Mouse (Mus musculus): ENCODE measurements around the gene Cd80. TPM values are rescaled to one million over a fixed set of nuclear protein-coding genes. Genes with fewer than 3 reads are reported as not detected.
"Not testable (repeated sequence)": the region's sequence is repeated elsewhere in the genome, so short reads cannot be mapped to it uniquely, and the experiment has no call there.

Gene Cd80
- polyA plus RNA-seq (2015; fragmentation: Nextera tagmentation; extraction: Ambion mirVana), result 0.72 and 0.82 TPM in 2 replicates

GRCm38 (mm10) chr16:38455511-38456418, at the start of gene Cd80:
Cd80 (plus strand) TSS chr16:38455561.
- no peak for DNase-seq (ENCODE audit: low spot score)

GRCm38 (mm10) chr16:38406293-38406692, 49.1 kb upstream of the Cd80 start:
- DNase-seq (ENCODE audit: low spot score), result no peak

DNA sequence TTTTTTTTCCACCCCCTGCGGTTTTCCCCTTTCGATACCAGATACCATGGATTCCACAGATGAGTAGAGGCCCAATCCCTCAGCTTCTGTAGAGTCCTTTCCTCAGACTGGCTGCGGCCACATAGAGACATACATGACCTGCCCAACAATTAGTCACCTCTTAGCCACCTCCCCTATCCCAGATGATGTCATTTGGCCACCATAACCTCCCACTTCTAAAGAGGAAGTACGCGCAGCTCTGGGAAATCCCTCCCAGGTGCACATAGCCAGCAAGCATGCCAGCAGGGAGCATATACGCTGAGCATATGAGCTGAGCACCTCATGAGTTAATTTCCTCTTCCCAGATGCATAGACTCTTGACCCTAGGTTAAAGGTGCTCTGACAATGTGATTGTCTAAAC, 48.7 kb upstream of the Cd80 start:
- no peak for DNase-seq (ENCODE audit: low spot score)

GRCm38 (mm10) chr16:38407584-38407983, 47.8 kb upstream of the Cd80 start:
- DNase-seq (ENCODE audit: low spot score), result no peak

- DNase-seq (ENCODE audit: low spot score), result no peak
These were observed 46.9 kb upstream of the Cd80 start for GRCm38 (mm10) chr16:38408416-38408815.

DNA sequence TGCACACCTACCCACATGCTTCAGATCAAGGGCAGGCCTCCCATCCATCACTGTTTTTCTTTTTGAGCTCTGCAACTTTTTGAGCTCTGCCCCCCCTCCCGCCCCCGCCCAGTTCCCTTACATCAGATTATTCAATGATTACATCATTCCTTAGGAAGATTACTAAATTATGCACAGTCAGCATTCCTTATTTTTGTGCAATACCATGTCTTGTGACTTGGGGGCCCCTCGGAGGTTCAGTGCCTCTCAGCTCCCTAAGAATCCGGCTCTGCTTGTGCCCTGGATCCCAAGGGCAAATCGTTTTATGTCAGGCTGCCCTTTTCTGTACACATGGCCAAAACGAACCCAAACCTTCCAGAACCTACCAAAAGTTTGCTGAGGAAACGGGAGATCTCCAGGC, 40.4 kb upstream of the Cd80 start:
- no peak for DNase-seq (ENCODE audit: low spot score)

GRCm38 (mm10) chr16:38425374-38425773, 30.0 kb upstream of the Cd80 start:
- no peak for DNase-seq (ENCODE audit: low spot score)

DNA sequence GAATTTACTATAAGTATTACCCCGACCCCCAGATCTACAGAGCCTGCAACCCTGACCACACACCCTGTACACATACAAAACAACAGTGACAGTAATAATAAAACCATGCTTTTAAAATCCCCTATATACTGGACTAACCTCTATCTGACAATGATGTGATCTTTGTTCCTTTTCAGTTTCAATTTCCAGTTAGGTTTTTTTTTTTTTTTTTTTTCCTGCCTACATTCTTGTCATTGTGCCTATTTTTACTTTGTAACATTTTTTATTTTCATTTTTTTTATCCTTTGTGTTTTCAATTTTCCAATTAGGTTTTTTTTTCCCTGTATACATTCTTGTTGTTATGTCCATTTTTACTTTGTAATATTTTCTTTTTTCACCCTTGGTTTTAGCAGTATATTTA, 29.6 kb upstream of the Cd80 start:
- DNase-seq (ENCODE audit: low spot score), result no peak

- DNase-seq (ENCODE audit: low spot score), result no peak
These were observed 23.7 kb upstream of the Cd80 start for GRCm38 (mm10) chr16:38431446-38432185.

DNA sequence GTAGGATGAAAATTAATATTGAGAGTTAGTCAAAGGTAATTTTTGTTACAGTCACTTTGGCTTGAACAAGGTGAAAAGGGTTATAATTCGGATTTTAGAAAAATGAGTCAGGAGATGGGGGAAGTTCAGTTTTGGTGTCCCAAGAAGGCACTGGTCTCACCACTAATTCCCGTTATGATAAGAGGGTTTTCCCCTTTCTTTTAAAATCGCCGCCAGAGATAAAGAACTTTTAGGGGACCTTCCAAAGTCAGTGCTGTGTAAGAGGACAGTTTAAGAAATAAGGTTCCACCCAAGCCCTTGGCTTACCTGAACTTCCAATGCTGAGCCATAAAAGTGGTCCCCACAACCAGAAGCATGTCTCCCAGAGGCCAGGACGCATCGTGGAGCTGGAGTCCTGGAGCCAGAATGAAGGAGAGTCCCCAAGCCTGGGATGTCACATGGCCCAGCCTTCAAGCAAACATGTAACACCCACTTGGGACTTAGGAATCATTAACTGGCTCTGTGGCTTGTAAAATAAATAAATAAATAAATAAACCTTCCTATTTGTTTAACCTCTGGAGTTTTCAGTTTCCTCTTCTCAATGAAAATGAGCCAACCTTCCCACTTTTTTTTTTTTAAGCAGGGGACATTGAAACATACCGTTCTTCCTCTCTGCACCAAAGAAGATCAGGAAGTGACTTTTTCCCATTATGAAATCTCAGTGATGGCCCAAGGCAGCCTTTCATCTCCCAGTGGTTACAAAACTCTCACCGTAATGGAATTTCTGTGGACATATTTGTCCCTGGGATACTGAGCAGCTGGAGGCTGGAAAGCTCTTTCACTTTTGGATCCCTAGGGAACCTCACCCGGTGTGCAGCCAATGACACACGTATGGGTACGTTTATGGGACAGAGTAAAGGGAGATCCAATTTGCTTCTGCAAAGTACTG, 22.6 kb upstream of the Cd80 start, which contains the start of gene Pla1a:
Gene Pla1a, minus strand, starts transcription at position 648 of the 928 bp plus-strand sequence.
- no peak for DNase-seq (ENCODE audit: low spot score)

DNA sequence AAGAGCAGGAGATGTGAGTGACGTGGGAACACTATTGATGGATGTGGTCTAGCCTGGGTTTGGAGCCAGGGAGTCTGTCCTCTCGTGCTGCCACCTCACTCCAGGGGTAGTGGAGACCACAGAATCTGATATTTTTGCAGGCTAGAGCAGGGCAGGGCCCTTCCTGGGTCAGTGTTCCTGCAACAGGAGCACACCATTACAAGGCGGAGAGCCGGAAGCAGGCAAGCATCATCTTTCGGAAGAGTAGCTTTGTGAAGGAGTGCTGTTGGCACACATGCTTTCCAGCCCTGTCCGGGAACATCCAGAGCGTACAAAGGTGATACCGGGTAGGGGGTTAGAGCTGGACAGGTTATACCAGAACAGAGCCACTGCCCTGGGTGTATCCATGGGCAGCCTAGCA, 21.8 kb upstream of the Cd80 start:
- DNase-seq (ENCODE audit: low spot score), result no peak

- no peak for DNase-seq (ENCODE audit: low spot score)
These were observed 21.0 kb upstream of the Cd80 start for GRCm38 (mm10) chr16:38434295-38434795.

DNA sequence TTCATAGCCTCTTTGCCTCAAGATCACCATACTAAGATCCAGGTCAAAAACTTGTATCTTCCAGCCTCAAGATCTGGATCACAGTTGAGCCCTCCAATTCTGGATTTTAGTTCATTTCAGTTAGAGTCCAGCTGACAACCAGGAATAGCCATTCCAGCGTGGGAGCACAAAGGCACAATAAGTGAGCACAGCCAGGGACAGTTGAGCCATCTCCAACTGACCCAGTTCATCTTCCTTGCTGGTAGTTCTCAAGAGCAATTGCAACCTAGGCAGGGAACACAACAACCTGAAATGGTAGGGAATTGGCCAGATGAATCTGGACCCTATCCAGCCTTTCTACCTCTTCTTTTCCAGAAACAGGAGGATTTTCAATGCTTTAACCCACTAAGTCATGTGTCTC, 16.2 kb upstream of the Cd80 start:
- DNase-seq (ENCODE audit: low spot score), result no peak

DNA sequence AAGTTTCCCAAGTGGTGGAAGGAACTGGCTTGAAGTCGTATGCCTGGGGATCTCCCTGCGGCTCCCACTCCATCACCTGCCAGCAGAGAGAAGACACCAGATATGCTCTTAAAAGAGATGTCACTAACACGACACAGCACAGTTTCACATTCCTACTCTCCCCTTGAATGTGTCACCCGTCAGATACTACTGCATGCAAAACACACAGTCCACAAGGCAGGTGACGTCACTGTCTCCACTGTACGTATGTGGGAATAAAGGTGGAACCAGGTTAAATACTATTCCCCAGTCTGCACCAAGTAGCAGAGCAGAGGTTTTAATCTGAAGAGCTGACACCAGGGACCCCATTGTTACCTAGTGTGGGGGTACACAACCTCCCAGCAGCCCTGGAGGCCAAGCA, 15.0 kb upstream of the Cd80 start:
- no peak for DNase-seq (ENCODE audit: low spot score)

GRCm38 (mm10) chr16:38441611-38442010, 13.8 kb upstream of the Cd80 start:
- no peak for DNase-seq (ENCODE audit: low spot score)

- no peak for DNase-seq (ENCODE audit: low spot score)
These were observed 13.1 kb upstream of the Cd80 start for GRCm38 (mm10) chr16:38442216-38442615.

DNA sequence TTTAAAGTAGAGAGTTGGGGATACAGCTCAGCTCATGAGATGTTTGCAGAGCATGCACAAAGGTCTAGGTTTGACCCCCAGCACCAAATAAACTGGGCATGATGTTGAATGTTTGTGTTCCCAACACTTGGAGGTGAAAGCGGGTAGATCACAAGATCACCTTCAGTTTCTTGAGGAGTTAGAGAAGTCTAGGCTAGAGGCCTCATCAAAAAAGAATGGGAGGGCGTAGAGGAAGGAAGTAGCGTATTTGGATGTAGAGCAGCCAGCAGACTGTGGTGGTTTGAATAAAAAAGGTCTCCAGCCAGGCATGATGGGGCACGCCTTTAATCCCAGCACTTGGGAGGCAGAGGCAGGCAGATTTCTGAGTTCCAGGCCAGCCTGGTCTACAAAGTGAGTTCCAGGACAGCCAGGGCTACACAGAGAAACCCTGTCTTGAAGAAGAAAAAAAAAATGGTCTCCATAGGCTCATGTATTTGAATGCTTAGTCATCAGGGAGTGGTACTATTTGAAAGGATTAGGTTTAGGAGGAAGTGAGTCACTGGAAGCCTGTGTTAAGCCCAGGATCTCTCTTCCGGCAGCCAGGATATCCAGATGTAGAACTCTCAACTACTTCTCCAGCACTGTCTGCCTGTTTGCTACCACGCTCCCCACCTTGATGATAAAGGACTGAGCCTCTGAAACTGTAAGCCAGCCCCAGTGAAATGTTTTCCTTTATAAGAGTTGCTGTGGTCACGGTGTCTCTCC, 11.5 kb upstream of the Cd80 start:
- no peak for DNase-seq (ENCODE audit: low spot score)

DNA sequence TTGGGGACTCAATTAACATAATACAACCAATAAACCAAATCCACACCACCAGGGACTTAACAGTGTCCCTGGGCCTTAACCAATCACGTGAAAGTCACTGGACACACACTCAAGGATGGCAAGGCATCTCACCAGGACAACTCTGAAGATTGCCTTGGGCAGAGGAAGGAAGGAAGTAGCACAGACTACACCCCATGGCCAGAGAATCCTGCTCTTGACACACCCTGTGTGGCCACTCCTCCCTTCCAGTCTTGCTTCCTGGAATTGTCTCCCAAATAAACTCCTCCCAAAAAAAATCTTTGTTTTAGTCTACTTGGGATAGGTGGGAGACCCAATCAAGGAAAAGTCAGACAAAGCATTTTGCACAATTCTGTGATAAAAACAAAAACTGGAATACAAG, 10.3 kb upstream of the Cd80 start:
- no peak for DNase-seq (ENCODE audit: low spot score)

DNA sequence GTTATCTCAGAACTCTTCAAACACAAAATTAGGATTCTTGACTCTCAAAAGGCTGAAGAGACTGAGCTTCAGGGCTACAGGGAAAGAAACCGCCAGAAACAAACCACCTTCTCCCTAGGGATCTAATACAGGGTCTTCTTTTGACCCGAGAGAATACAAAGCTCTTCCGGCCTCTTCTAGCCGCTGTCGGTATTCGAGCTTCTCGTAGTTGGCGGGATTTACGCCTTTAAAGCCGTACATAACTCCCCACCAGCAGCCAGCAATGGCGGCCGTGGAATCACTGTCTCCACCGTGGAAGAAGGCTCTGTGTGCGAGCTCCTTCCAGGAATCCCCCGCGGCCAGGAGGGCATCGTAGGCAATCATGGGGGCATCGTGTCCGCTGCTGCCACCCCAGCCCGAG, 9.8 kb upstream of the Cd80 start:
- DNase-seq (ENCODE audit: low spot score), result no peak

- not testable (repeated sequence) for DNase-seq (ENCODE audit: low spot score)
These were observed 9.2 kb upstream of the Cd80 start for GRCm38 (mm10) chr16:38446141-38446540.
